Mouse (Mus musculus) forebrain, embryonic 16.5 days (tissue): ENCODE results near the gene Hrg. TPM values are rescaled to one million over a fixed set of nuclear protein-coding genes. Genes with fewer than 3 reads are reported as not detected.
"Not testable (repeated sequence)": the region's sequence is repeated elsewhere in the genome, so short reads cannot be mapped to it uniquely, and the experiment has no call there.

Experiments used
- ATAC-seq: fragments of 200-750 bp; cut with Nextera tagmentation; 2 replicates; pipeline ENCODE4 v1.8.0; 2017; ENCODE audit warnings: mild to moderate bottlenecking, moderate library complexity
- H3K27ac ChIP-seq: fragments of 300-500 bp; sonication (generic); 2 replicates; pipeline ENCODE4 v1.5.1; 2014; ENCODE audit warnings: low read length, control low read depth
- H3K27me3 ChIP-seq: fragments of 300-500 bp; sonication (generic); replicated peaks from 2 replicates; pipeline ENCODE4 v1.6.1; 2014; ENCODE audit warnings: low read length; ENCODE audit not compliant: control insufficient read depth, insufficient read depth
- H3K36me3 ChIP-seq: fragments of 300-500 bp; sonication (generic); 2 replicates; pipeline ENCODE4 v1.6.1; 2014; ENCODE audit not compliant: control insufficient read depth, insufficient read depth
- H3K4me1 ChIP-seq: fragments of 300-500 bp; sonication (generic); replicated peaks from 2 replicates; pipeline ENCODE4 v1.6.1; 2014; ENCODE audit warnings: low read length; ENCODE audit not compliant: control insufficient read depth, insufficient read depth
- H3K4me2 ChIP-seq: fragments of 300-500 bp; sonication (generic); 2 replicates; pipeline ENCODE4 v1.6.1; 2014; ENCODE audit warnings: mild to moderate bottlenecking, low read length, control low read depth
- H3K4me3 ChIP-seq: fragments of 300-500 bp; sonication (generic); replicated peaks from 2 replicates; pipeline ENCODE4 v1.5.1; 2014; ENCODE audit warnings: mild to moderate bottlenecking, low read length, control low read depth
- H3K9ac ChIP-seq: fragments of 300-500 bp; sonication (generic); replicated peaks from 2 replicates; pipeline ENCODE4 v1.6.1; 2014; ENCODE audit warnings: low read depth, low read length, control low read depth
- H3K9me3 ChIP-seq: fragments of 300-500 bp; sonication (generic); 2 replicates; pipeline ENCODE4 v1.6.1; 2016; ENCODE audit warnings: low read length; ENCODE audit not compliant: control insufficient read depth
- WGBS: fragments of 180-500 bp; shearing (Covaris S2); extraction: QIAGEN DNeasy Blood & Tissue Kit; methylation state at CpG from one replicate; pipeline ENCODE4 v1.1.7; 2014; 5-methylcytosine and 5-hydroxymethylcytosine counted together
- polyA plus RNA-seq: library from polyadenylated mRNA; unstranded; fragments of >200 nt; fragmentation: Nextera tagmentation; extraction: Ambion mirVana; gene quantifications from 2 replicates; pipeline ENCODE4 v1.2.1, GENCODE M21; 2015

Gene Hrg
- polyA plus RNA-seq, 1 experiment from 2014 or later, result not detected

DNA sequence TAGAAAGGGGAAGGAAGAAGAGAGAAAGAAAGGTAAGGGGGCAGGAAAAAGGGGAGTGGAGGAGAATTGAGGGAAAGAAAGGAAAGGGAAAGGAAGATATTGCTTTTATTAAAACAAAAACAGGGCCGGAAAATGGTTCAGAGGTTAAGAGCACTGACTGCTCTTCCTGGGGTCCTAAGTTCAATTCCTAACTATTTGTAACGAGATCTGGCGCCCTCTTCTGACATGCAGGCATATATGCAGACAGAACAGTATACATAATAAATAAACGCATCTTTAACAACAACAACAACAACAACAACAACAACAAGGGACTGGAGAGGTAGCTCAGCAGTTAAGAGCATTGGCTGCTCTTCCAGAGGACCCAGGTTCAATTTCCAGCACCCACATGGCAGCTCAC, 2.2 kb downstream of the Hrg start:
- WGBS, result 45% methylated on average over 4 of the region's 4 CpGs

DNA sequence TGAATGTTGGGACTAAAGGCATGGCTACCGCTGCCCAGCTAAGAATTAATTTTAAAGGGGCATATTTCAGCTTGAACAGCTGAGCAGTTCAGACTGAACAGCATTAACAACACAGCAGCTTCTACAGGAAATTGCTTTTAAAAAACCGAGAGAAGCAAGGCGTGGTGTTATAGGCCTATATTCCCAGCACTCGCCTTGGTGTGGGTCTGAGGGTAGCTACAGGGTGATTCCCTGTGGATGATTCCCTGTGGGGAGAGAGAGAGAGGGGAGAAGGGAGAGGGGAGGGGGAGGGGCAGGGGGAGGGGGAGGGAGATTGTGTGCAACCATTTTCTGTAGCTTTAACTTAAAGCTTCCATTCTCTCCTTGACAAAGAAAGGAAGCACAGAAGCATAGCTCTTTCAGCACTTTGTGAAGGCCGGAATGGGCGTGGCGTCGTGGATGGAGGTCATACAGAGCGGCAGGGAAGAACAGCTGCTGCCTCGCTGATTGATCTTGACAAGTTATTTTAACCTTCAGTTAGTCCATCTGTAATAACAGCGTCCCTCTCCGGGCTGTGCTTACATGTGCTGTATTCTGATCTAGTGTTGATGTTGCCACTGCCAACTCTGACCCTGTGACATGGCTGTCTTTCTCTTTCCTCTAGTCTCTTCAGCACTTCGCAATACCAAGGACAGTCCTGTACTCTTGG, 4.7 kb downstream of the Hrg start:
- Histone ChIP-seq H3K4me3 (no peak overlapping the region), H3K27me3 (no peaks in the 10 kb centered on the region), H3K4me1 (no peaks in the 10 kb centered on the region), H3K36me3 (no peaks in the 10 kb centered on the region), H3K4me2 (no peak overlapping the region), H3K9ac (no peak overlapping the region), H3K27ac (no peak overlapping the region), H3K9me3 (no peaks in the 10 kb centered on the region)
- WGBS, result 59% methylated on average over 13 of the region's 13 CpGs
- ATAC-seq, result no peak

More for the DNA sequence above, 2.2 kb downstream of the Hrg start:
- no peaks in the 10 kb centered on the region for H3K27me3 ChIP-seq
- no peak overlapping the region for H3K27ac ChIP-seq
- no peak overlapping the region for H3K4me2 ChIP-seq
- no peak overlapping the region for H3K4me3 ChIP-seq
- no peaks in the 10 kb centered on the region for H3K4me1 ChIP-seq
- ATAC-seq, result no peak
- H3K9ac ChIP-seq, result no peak overlapping the region
- no peaks in the 10 kb centered on the region for H3K36me3 ChIP-seq
- no peaks in the 10 kb centered on the region for H3K9me3 ChIP-seq

DNA sequence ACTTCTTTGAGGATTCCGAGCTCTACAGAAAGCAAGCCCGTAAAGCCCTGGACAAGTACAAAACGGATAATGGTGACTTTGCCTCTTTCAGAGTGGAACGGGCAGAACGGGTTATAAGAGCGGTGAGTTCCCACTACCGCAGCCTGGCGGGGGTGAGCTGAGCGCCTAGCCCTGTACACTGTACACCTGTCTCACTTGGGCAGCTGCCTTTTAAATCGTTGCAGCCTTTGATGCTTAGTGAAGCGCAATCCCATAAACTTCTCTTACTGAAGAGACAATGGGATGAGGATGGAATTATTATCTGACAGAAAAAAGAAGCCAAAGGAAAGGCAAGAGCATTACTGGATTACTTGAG, 5.2 kb downstream of the Hrg start:
- H3K4me1 ChIP-seq, result no peaks in the 10 kb centered on the region
- H3K36me3 ChIP-seq, result no peaks in the 10 kb centered on the region
- no peaks in the 10 kb centered on the region for H3K9me3 ChIP-seq
- no peak for ATAC-seq
- 68% methylated on average over 11 of the region's 11 CpGs for WGBS
- H3K4me2 ChIP-seq, result no peak overlapping the region
- no peak overlapping the region for H3K4me3 ChIP-seq
- no peak overlapping the region for H3K27ac ChIP-seq
- no peaks in the 10 kb centered on the region for H3K27me3 ChIP-seq
- H3K9ac ChIP-seq, result no peak overlapping the region

DNA sequence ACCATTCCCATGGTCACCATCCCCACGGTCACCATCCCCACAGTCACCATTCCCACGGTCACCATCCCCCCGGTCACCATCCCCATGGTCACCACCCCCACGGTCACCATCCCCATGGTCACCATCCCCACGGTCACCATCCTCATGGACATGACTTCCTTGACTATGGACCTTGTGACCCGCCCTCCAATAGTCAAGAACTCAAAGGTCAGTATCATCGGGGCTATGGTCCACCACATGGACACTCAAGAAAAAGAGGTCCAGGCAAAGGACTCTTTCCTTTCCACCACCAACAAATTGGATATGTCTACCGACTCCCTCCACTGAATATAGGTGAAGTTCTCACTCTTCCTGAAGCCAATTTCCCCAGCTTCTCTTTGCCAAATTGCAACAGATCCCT, 10.2 kb downstream of the Hrg start:
- 94% methylated on average over 8 of the region's 8 CpGs for WGBS
- no peaks in the 10 kb centered on the region for H3K27me3 ChIP-seq
- no peak for ATAC-seq
- no peak overlapping the region for H3K27ac ChIP-seq
- no peak overlapping the region for H3K9ac ChIP-seq
- no peaks in the 10 kb centered on the region for H3K36me3 ChIP-seq
- no peaks in the 10 kb centered on the region for H3K9me3 ChIP-seq
- no peak overlapping the region for H3K4me2 ChIP-seq
- no peaks in the 10 kb centered on the region for H3K4me1 ChIP-seq
- no peak overlapping the region for H3K4me3 ChIP-seq

DNA sequence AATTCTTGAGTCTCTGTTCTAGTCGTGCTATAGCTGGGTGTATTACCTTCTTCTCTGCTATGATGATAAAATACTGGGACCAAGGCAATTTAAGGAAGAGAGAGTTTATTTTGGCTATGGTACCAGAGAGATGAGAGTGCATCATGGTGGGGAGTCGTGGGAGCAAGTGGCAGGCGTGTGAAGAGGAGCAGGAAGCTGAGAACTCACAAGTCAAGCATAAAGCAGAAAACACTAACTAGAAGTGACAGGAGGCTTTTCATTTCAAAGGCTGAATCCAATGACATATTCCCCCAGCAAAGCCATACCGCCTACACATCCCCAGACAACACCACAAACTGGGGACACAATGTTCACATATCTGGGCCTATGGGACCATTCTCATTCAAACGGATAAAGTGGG, 11.4 kb downstream of the Hrg start:
- Histone ChIP-seq H3K27ac (no peak overlapping the region), H3K36me3 (no peaks in the 10 kb centered on the region), H3K4me3 (no peak overlapping the region), H3K9me3 (no peaks in the 10 kb centered on the region), H3K9ac (no peak overlapping the region), H3K4me2 (no peak overlapping the region), H3K4me1 (no peaks in the 10 kb centered on the region), H3K27me3 (no peaks in the 10 kb centered on the region)
- no peak for ATAC-seq
- WGBS, result 81% methylated on average over 5 of the region's 5 CpGs

DNA sequence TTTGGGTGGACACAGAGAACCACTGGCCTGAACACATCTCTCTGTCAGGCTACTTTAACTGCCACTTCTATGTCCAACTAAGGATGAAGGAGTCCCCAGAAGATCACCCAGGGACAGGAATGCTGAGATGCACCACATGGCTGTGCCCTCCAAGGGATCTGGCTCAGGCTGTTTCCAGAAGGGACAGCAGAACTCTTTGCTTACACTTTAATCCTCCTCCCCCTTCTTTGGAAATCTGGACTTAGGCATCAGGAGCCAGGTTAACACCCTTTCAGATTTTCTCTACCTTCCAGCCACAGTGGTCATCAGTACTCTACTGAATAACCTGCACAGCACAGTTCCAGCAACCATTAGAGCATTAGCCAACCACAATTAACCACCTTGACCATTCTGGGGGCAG, 12.4 kb downstream of the Hrg start:
- Histone ChIP-seq H3K9ac (no peak overlapping the region), H3K27ac (no peak overlapping the region), H3K4me1 (no peaks in the 10 kb centered on the region), H3K27me3 (no peaks in the 10 kb centered on the region), H3K36me3 (no peaks in the 10 kb centered on the region), H3K4me3 (no peak overlapping the region), H3K4me2 (no peak overlapping the region), H3K9me3 (no peaks in the 10 kb centered on the region)
- ATAC-seq, result no peak

DNA sequence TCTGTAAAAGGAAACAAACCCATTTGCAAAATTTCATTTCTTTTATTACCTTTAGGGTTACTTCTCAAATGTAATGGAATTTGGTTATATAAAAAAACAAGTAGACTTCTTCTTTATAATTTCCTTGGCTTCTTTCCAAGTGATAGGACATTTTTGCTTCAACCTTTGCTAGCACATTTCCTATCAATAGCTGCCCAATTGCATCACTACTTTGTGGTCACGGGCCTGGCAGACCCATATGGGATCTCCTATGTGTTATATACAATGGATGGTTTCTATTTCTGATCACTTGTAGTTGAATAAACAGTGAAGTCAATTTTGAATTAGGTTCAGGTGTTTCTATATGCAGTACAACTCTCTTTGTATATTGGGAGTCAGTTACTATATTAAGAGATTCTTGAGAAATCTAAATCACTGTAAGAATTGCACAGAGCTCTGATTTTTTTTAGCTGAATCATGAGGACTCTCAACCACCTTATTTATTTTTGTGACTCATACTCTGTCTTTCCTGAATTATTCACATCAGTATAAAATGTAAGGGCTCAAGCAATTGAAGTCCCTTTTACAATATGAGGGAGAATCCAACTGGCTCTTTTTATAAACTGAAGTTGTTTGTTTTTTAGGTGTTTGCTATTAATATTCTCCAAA, 16.6 kb downstream of the Hrg start:
- Histone ChIP-seq H3K4me1 (no peaks in the 10 kb centered on the region), H3K9me3 (no peaks in the 10 kb centered on the region), H3K9ac (no peak overlapping the region), H3K36me3 (no peaks in the 10 kb centered on the region), H3K27ac (no peak overlapping the region), H3K4me3 (no peak overlapping the region), H3K27me3 (no peaks in the 10 kb centered on the region), H3K4me2 (no peak overlapping the region)
- WGBS, result 71% methylated on average over 1 of the region's 1 CpGs
- no peak for ATAC-seq

DNA sequence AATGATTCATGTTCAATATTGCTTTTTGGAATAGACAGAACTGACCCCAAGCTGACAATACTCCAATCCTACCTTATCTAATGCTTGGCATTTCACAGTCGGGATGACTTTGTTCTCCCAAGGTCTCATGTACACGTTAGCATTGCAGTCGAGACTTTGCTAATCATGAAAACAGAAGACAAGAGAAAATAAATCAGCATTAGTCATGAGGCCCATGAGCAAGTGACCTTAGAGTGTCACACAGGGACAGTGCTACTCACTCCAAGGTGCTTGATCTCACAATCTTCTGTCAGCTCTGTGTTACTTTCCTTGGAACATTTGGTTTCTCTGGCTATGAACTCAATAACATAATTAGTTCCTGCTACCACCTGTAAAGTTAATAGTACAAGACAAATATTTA, 46.1 kb downstream of the Hrg start:
- not testable (repeated sequence) for H3K27ac ChIP-seq, H3K4me3 ChIP-seq, H3K4me1 ChIP-seq, H3K36me3 ChIP-seq, H3K27me3 ChIP-seq, ATAC-seq, H3K4me2 ChIP-seq, H3K9me3 ChIP-seq, H3K9ac ChIP-seq
- WGBS, result 94% methylated on average over 3 of the region's 3 CpGs
